Mouse (Mus musculus): ENCODE data around the gene Glce. TPM values are rescaled to one million over a fixed set of nuclear protein-coding genes. Genes with fewer than 3 reads are reported as not detected.

Gene Glce
- total and polyA plus RNA-seq, 2 experiments = 3.0 to 18.3 TPM

DNA sequence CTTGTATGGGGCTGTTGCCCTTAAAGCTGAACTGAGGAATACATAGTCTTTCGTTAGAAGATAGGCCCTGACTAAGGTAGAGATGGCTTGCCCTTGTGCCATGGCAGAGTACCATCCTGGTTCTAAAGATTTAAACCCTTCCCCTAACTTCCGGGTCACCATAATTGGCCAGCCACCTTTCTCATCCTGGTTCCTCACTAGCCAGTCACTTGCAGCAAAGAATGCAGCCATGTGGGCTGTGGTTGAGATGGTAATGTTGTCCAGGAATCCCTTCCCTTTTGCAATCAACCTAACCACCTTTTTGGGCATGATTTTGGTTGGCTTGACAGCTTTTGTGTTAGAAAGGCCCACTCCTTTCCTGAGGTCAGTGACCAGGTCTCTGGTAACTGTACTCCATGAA lies 62.0 kb downstream of the Glce start:
- DNase-seq (ENCODE audit: extremely low read depth, low read depth, low spot score) = no peak
- WGBS = 100% methylated on average over 2 of the region's 2 CpGs
- H3K79me2 ChIP-seq (ENCODE audit: control insufficient read depth, insufficient read depth, low read length) = no peaks in the 10 kb centered on the region
- no peak overlapping the region for H3K27ac ChIP-seq (replicated peaks; ENCODE audit: insufficient read depth, low read depth, low read length)
- peaks cover 18% of the 10 kb centered on the region; the same call in 1 of the 2 replicates for H3K36me3 ChIP-seq (ENCODE audit: control insufficient read depth, insufficient read depth, low read length)
- H3K4me3 ChIP-seq (ENCODE audit: insufficient read depth, low read depth, low read length) = no peak overlapping the region
- TF ChIP-seq CTCF (IDR thresholded peaks at IDR 0.05; ENCODE audit: low read depth, low read length) (no peak), POLR2A (IDR thresholded peaks at IDR 0.05; ENCODE audit: extremely low read depth, insufficient read depth, low read length) (no peak)
- no peaks in the 10 kb centered on the region for H3K4me1 ChIP-seq (ENCODE audit: control insufficient read depth, insufficient read depth, low read length)
- H3K27me3 ChIP-seq (ENCODE audit: control insufficient read depth, insufficient read depth, low read length) = no peaks in the 10 kb centered on the region
- H3K9ac ChIP-seq (ENCODE audit: low read depth, low read length) = no peak overlapping the region

- H3K79me2 ChIP-seq (ENCODE audit: control insufficient read depth, insufficient read depth, low read length) = no peaks in the 10 kb centered on the region
- 94% methylated on average over 11 of the region's 11 CpGs for WGBS
- no peak overlapping the region for H3K27ac ChIP-seq (replicated peaks; ENCODE audit: insufficient read depth, low read depth, low read length)
- no peak for DNase-seq (ENCODE audit: extremely low read depth, low read depth, low spot score)
- TF ChIP-seq POLR2A (IDR thresholded peaks at IDR 0.05; ENCODE audit: extremely low read depth, insufficient read depth, low read length) (no peak), CTCF (IDR thresholded peaks at IDR 0.05; ENCODE audit: low read depth, low read length) (no peak)
- H3K9ac ChIP-seq (ENCODE audit: low read depth, low read length) = no peak overlapping the region
- no peaks in the 10 kb centered on the region for H3K4me1 ChIP-seq (ENCODE audit: control insufficient read depth, insufficient read depth, low read length)
- no peak overlapping the region for H3K4me3 ChIP-seq (ENCODE audit: insufficient read depth, low read depth, low read length)
- peaks cover 18% of the 10 kb centered on the region; the same call in 1 of the 2 replicates for H3K36me3 ChIP-seq (ENCODE audit: control insufficient read depth, insufficient read depth, low read length)
- H3K27me3 ChIP-seq (ENCODE audit: control insufficient read depth, insufficient read depth, low read length) = no peaks in the 10 kb centered on the region
These were observed 62.5 kb downstream of the Glce start for GRCm38 (mm10) chr9:62059941-62060340.

GRCm38 (mm10) chr9:62057881-62058506 lies 64.5 kb downstream of the Glce start:
- no peak for TF ChIP-seq POLR2A (IDR thresholded peaks at IDR 0.05; ENCODE audit: extremely low read depth, insufficient read depth, low read length)
- no peak for TF ChIP-seq CTCF (IDR thresholded peaks at IDR 0.05; ENCODE audit: low read depth, low read length)
- Histone ChIP-seq H3K4me3 (ENCODE audit: insufficient read depth, low read depth, low read length) (no peak overlapping the region), H3K27ac (replicated peaks; ENCODE audit: insufficient read depth, low read depth, low read length) (no peak overlapping the region), H3K79me2 (ENCODE audit: control insufficient read depth, insufficient read depth, low read length) (no peaks in the 10 kb centered on the region), H3K4me1 (ENCODE audit: control insufficient read depth, insufficient read depth, low read length) (no peaks in the 10 kb centered on the region), H3K36me3 (ENCODE audit: control insufficient read depth, insufficient read depth, low read length) (peaks cover 18% of the 10 kb centered on the region; the same call in 1 of the 2 replicates), H3K9ac (ENCODE audit: low read depth, low read length) (no peak overlapping the region), H3K27me3 (ENCODE audit: control insufficient read depth, insufficient read depth, low read length) (no peaks in the 10 kb centered on the region)
- WGBS = 72% methylated on average over 7 of the region's 7 CpGs
- peak; percentile 13 for DNase-seq (ENCODE audit: extremely low read depth, low read depth, low spot score)

- no peaks in the 10 kb centered on the region for H3K79me2 ChIP-seq (ENCODE audit: control insufficient read depth, insufficient read depth, low read length)
- no peak for DNase-seq (ENCODE audit: extremely low read depth, low read depth, low spot score)
- no peak overlapping the region for H3K4me3 ChIP-seq (ENCODE audit: insufficient read depth, low read depth, low read length)
- no peaks in the 10 kb centered on the region for H3K4me1 ChIP-seq (ENCODE audit: control insufficient read depth, insufficient read depth, low read length)
- no peaks in the 10 kb centered on the region for H3K27me3 ChIP-seq (ENCODE audit: control insufficient read depth, insufficient read depth, low read length)
- TF ChIP-seq CTCF (IDR thresholded peaks at IDR 0.05; ENCODE audit: low read depth, low read length) (no peak), POLR2A (IDR thresholded peaks at IDR 0.05; ENCODE audit: extremely low read depth, insufficient read depth, low read length) (no peak)
- H3K27ac ChIP-seq (replicated peaks; ENCODE audit: insufficient read depth, low read depth, low read length) = no peak overlapping the region
- 95% methylated on average over 2 of the region's 2 CpGs for WGBS
- no peak overlapping the region for H3K9ac ChIP-seq (ENCODE audit: low read depth, low read length)
- peaks cover 18% of the 10 kb centered on the region; the same call in 1 of the 2 replicates for H3K36me3 ChIP-seq (ENCODE audit: control insufficient read depth, insufficient read depth, low read length)
These were observed 66.2 kb downstream of the Glce start for GRCm38 (mm10) chr9:62056206-62056605.

- peak; percentile 20 for DNase-seq (ENCODE audit: extremely low read depth, low read depth, low spot score)
- Histone ChIP-seq H3K9ac (ENCODE audit: low read depth, low read length) (no peak overlapping the region), H3K36me3 (ENCODE audit: control insufficient read depth, insufficient read depth, low read length) (no peaks in the 10 kb centered on the region), H3K4me3 (ENCODE audit: insufficient read depth, low read depth, low read length) (no peak overlapping the region), H3K27me3 (ENCODE audit: control insufficient read depth, insufficient read depth, low read length) (no peaks in the 10 kb centered on the region), H3K79me2 (ENCODE audit: control insufficient read depth, insufficient read depth, low read length) (no peaks in the 10 kb centered on the region), H3K4me1 (ENCODE audit: control insufficient read depth, insufficient read depth, low read length) (no peaks in the 10 kb centered on the region), H3K27ac (replicated peaks; ENCODE audit: insufficient read depth, low read depth, low read length) (no peak overlapping the region)
- WGBS = 71% methylated on average over 4 of the region's 4 CpGs
- peak; percentile 82 for TF ChIP-seq CTCF (IDR thresholded peaks at IDR 0.05; ENCODE audit: low read depth, low read length)
- TF ChIP-seq POLR2A (IDR thresholded peaks at IDR 0.05; ENCODE audit: extremely low read depth, insufficient read depth, low read length) = no peak
These were observed 71.7 kb downstream of the Glce start for GRCm38 (mm10) chr9:62050801-62051200.

GRCm38 (mm10) chr9:62049166-62049565 lies 73.3 kb downstream of the Glce start:
- no peak for DNase-seq (ENCODE audit: extremely low read depth, low read depth, low spot score)
- Histone ChIP-seq H3K27ac (replicated peaks; ENCODE audit: insufficient read depth, low read depth, low read length) (no peak overlapping the region), H3K27me3 (ENCODE audit: control insufficient read depth, insufficient read depth, low read length) (no peaks in the 10 kb centered on the region), H3K9ac (ENCODE audit: low read depth, low read length) (no peak overlapping the region), H3K79me2 (ENCODE audit: control insufficient read depth, insufficient read depth, low read length) (no peaks in the 10 kb centered on the region), H3K4me1 (ENCODE audit: control insufficient read depth, insufficient read depth, low read length) (no peaks in the 10 kb centered on the region), H3K36me3 (ENCODE audit: control insufficient read depth, insufficient read depth, low read length) (no peaks in the 10 kb centered on the region), H3K4me3 (ENCODE audit: insufficient read depth, low read depth, low read length) (no peak overlapping the region)
- 81% methylated on average over 8 of the region's 8 CpGs for WGBS
- TF ChIP-seq POLR2A (IDR thresholded peaks at IDR 0.05; ENCODE audit: extremely low read depth, insufficient read depth, low read length) (no peak), CTCF (IDR thresholded peaks at IDR 0.05; ENCODE audit: low read depth, low read length) (no peak)
